Mouse (Mus musculus) lung, adult 2 months (tissue): Measurements from ENCODE around the gene Cry2.
A peak's percentile ranks its signal among the peaks of the same experiment; 100 is the strongest.

Experiments used
- CTCF ChIP-seq: fragments of 200-500 bp; IDR thresholded peaks from 2 replicates; pipeline ENCODE4 v1.5.1; 2011; ENCODE audit warnings: mild to moderate bottlenecking, low read length, control low read depth; ENCODE audit not compliant: insufficient read depth
- POLR2A ChIP-seq: fragments of 200-500 bp; IDR thresholded peaks from 2 replicates; pipeline ENCODE4 v1.6.1; 2011; ENCODE audit warnings: low read depth, mild to moderate bottlenecking, control low read depth, low read length, borderline replicate concordance; ENCODE audit errors: extremely low read depth

GRCm38 (mm10) chr2:92370821-92371805, 62.7 kb downstream of the Cry2 start:
- TF ChIP-seq CTCF (no peak), POLR2A (peak; percentile 49; the same call in 1 of the 2 replicates)
